Mouse (Mus musculus) MEL (cell line): Measurements from ENCODE around the gene Pcgf1.

ENCODE experiments used
- CHD1 ChIP-seq: IDR thresholded peaks from 2 replicates; pipeline ENCODE4 v1.6.1; 2012; ENCODE audit warnings: low read depth, mild to moderate bottlenecking, inconsistent platforms, low read length, improper control_type of control experiment
- CTCF ChIP-seq, 3 experiments: IDR thresholded peaks in 2 of 3; conservative IDR thresholded peaks in 1 of 3; 2 replicates each; pipeline ENCODE4 v1.5.1; 2011 to 2012; ENCODE audit warnings: low read length in 3 of 3, low read depth in 2 of 3, mild to moderate bottlenecking in 2 of 3, improper control_type of control experiment in 1 of 3, inconsistent platforms in 1 of 3, mixed read lengths in 1 of 3, moderate library complexity in 1 of 3; ENCODE audit not compliant: control insufficient read depth in 1 of 3, insufficient read depth in 1 of 3, poor library complexity in 1 of 3, severe bottlenecking in 1 of 3
- E2F4 ChIP-seq: IDR thresholded peaks from 2 replicates; pipeline ENCODE4 v1.6.1; 2011; ENCODE audit warnings: low read depth, low read length, improper control_type of control experiment, borderline replicate concordance
- GATA1 ChIP-seq: IDR thresholded peaks from 2 replicates; pipeline ENCODE4 v1.6.1; 2011; ENCODE audit warnings: low read depth, low read length, improper control_type of control experiment
- HCFC1 ChIP-seq: IDR thresholded peaks from 2 replicates; pipeline ENCODE4 v1.6.1; 2012; ENCODE audit warnings: low read depth, mild to moderate bottlenecking, inconsistent platforms, low read length, improper control_type of control experiment, moderate library complexity
- JUND ChIP-seq: IDR thresholded peaks from 2 replicates; pipeline ENCODE4 v1.6.1; 2011; ENCODE audit warnings: low read depth, mild to moderate bottlenecking, improper control_type of control experiment, low read length
- NELFE ChIP-seq: IDR thresholded peaks from 2 replicates; pipeline ENCODE4 v1.6.1; 2011; ENCODE audit warnings: low read depth, low read length, improper control_type of control experiment
- POLR2A ChIP-seq, 2 experiments: IDR thresholded peaks; 2 replicates each; pipeline ENCODE4 v1.6.1; 2011 to 2012; ENCODE audit warnings: low read length in 2 of 2, mild to moderate bottlenecking in 2 of 2, control low read depth in 1 of 2, improper control_type of control experiment in 1 of 2, low read depth in 1 of 2, moderate library complexity in 1 of 2; ENCODE audit not compliant: control insufficient read depth in 1 of 2, insufficient read depth in 1 of 2, poor library complexity in 1 of 2
- USF1 ChIP-seq: IDR thresholded peaks from 2 replicates; pipeline ENCODE4 v1.6.1; 2014; ENCODE audit warnings: low read depth, mild to moderate bottlenecking, inconsistent platforms, low read length, improper control_type of control experiment, moderate library complexity

DNA sequence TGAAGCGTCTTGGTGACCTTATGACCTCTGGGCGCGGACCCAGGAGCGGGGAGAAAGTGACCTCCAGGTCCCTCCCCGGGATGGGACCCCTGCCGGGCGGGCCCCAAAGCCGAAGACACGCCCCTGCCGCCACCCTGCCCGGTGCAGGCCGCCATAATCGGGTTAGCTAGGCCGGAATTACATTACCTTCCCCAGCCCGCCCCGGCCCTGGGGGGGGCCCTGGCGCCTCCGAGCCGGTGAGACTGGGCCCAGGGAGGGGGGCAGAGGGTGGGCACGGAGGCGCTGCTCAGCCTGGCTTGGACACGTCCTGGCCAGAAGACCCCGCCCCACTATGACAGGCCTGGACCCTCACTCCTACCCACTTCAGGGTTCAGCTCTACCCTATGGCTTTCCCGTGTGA is 6.4 kb upstream of the Pcgf1 start:
- no peak for TF ChIP-seq GATA1
- no peak for TF ChIP-seq E2F4
- no peak for TF ChIP-seq POLR2A (IDR thresholded peaks at IDR 0.05; ENCODE audit: control insufficient read depth in 1 of 2, insufficient read depth in 1 of 2, low read depth in 1 of 2, low read length in 2 of 2, poor library complexity in 1 of 2)
- no peak for TF ChIP-seq NELFE
- TF ChIP-seq USF1: no peak
- no peak for TF ChIP-seq CTCF (IDR thresholded peaks at IDR 0.05 in 2 of 3, conservative IDR thresholded peaks at IDR 0.05 in 1 of 3; ENCODE audit: control insufficient read depth in 1 of 3, insufficient read depth in 1 of 3, low read depth in 2 of 3, low read length in 3 of 3, poor library complexity in 1 of 3, severe bottlenecking in 1 of 3)
- no peak for TF ChIP-seq JUND
- TF ChIP-seq HCFC1: no peak
- TF ChIP-seq CHD1: no peak
